Mouse (Mus musculus): Measurements from ENCODE around the gene Srsf3. TPM values are rescaled to one million over a fixed set of nuclear protein-coding genes. Genes with fewer than 3 reads are reported as not detected.

Gene Srsf3
- total RNA-seq, 2 experiments from 2014 or later: 148 to 157 TPM

GRCm38 (mm10) chr17:29077786-29078509 lies 45.5 kb downstream of the Srsf3 start:
- DNase-seq (ENCODE audit: extremely low spot score in 1 of 2, low spot score in 2 of 2): peak in 1 of 2 experiments; percentile 91
- intact Hi-C loops (cut with DNase I): no loop called here

GRCm38 (mm10) chr17:29078519-29079383 lies 46.3 kb downstream of the Srsf3 start:
- intact Hi-C loops (cut with DNase I): no loop called here
- DNase-seq (ENCODE audit: extremely low spot score in 1 of 2, low spot score in 2 of 2): peak in 1 of 2 experiments; percentile 69

GRCm38 (mm10) chr17:29080758-29081617 lies 48.6 kb downstream of the Srsf3 start:
- intact Hi-C loops (cut with DNase I): no loop called here
- peak in 1 of 2 experiments; percentile 25 for DNase-seq (ENCODE audit: extremely low spot score in 1 of 2, low spot score in 2 of 2)

GRCm38 (mm10) chr17:29081618-29082381 lies 49.4 kb downstream of the Srsf3 start:
- DNase-seq (ENCODE audit: extremely low spot score in 1 of 2, low spot score in 2 of 2): peak in 1 of 2 experiments; percentile 51

DNA sequence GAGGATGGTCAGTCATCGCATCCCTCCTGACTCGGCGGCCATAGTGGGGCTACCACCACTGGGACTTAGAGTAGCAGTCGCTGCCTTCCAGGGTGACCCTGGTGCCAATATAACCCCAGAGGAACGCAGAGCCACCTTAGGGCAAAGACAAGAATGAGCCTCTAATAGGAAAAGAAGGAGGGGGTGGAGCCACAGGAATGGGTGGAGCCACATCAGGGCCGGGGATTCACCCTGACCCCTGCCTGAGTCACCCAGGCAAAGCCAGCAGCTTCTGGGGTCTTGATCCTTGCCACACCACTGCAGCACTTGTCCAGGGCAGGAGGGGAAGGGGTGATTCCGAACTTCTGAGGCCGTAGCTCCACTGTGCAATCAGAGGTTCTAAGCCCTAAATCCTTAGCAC lies 51.2 kb downstream of the Srsf3 start:
- intact Hi-C loops (cut with DNase I): no loop called here
- DNase-seq (ENCODE audit: extremely low spot score in 1 of 2, low spot score in 2 of 2): peak in 1 of 2 experiments; percentile 14

More at GRCm38 (mm10) chr17:29081618-29082381, 49.4 kb downstream of the Srsf3 start:
- intact Hi-C loops (cut with DNase I): no loop called here

- intact Hi-C loops (cut with DNase I): no loop called here
- peak in 1 of 2 experiments; percentile 26 for DNase-seq (ENCODE audit: extremely low spot score in 1 of 2, low spot score in 2 of 2)
Measured at GRCm38 (mm10) chr17:29084656-29085055, 52.2 kb downstream of the Srsf3 start.

GRCm38 (mm10) chr17:29085266-29085665 lies 52.8 kb downstream of the Srsf3 start:
- peak in 1 of 2 experiments; percentile 20 for DNase-seq (ENCODE audit: extremely low spot score in 1 of 2, low spot score in 2 of 2)
- intact Hi-C loops (cut with DNase I): no loop called here

GRCm38 (mm10) chr17:29086916-29087315 lies 54.5 kb downstream of the Srsf3 start:
- intact Hi-C loops (cut with DNase I): no loop called here
- no peak for DNase-seq (ENCODE audit: extremely low spot score in 1 of 2, low spot score in 2 of 2)

GRCm38 (mm10) chr17:29090776-29091175 lies 58.3 kb downstream of the Srsf3 start, which contains the start of gene Cdkn1a:
Gene Cdkn1a (plus strand): TSS chr17:29090976.
- no peak for DNase-seq (ENCODE audit: extremely low spot score in 1 of 2, low spot score in 2 of 2)
- intact Hi-C loops (cut with DNase I): no loop called here

- no peak for DNase-seq (ENCODE audit: extremely low spot score in 1 of 2, low spot score in 2 of 2)
Measured at GRCm38 (mm10) chr17:29091348-29091944, 59.0 kb downstream of the Srsf3 start.

GRCm38 (mm10) chr17:29092497-29092896 lies 60.1 kb downstream of the Srsf3 start:
- intact Hi-C loops (cut with DNase I): no loop called here
- peak in 1 of 2 experiments; percentile 19 for DNase-seq (ENCODE audit: extremely low spot score in 1 of 2, low spot score in 2 of 2)

More at GRCm38 (mm10) chr17:29091348-29091944, 59.0 kb downstream of the Srsf3 start:
- intact Hi-C loops (cut with DNase I): no loop called here

Other genes starting within 250 kb of the Srsf3 start
- 10 to 100 TPM; 44.5 to 55.7 TPM for gene Brpf3, start 231.5 kb upstream of the Srsf3 start, total RNA-seq (2021)
- under 1 TPM; 0.53 to 0.60 TPM for gene Pnpla1, start 174.2 kb upstream of the Srsf3 start, total RNA-seq (2021)
- 10 to 100 TPM; 10.9 to 13.5 TPM for gene 4930539E08Rik, start 117.3 kb upstream of the Srsf3 start, total RNA-seq (2021)
- gene Pxt1, start 88.8 kb upstream of the Srsf3 start, total RNA-seq (2021): not detected
- gene Kctd20, start 80.7 kb upstream of the Srsf3 start, total RNA-seq (2021): 10 to 100 TPM; 81.7 to 83.4 TPM
- gene Stk38, start 24.6 kb upstream of the Srsf3 start, total RNA-seq (2021): 10 to 100 TPM; 54.9 to 60.3 TPM
- 10 to 100 TPM; 34.2 to 40.4 TPM for gene Cdkn1a, start 58.3 kb downstream of the Srsf3 start, total RNA-seq (2021)
- under 1 TPM in 1 of 2 experiments, not detected in 1; 0.15 TPM for gene Rab44, start 81.5 kb downstream of the Srsf3 start, total RNA-seq (2021)
- gene Cpne5, start 205.5 kb downstream of the Srsf3 start, total RNA-seq (2021): 10 to 100 TPM; 88.1 to 89.7 TPM
- gene Ppil1, start 231.6 kb downstream of the Srsf3 start, total RNA-seq (2021): 10 to 100 TPM; 20.7 to 24.3 TPM
- gene BC004004, start 236.2 kb downstream of the Srsf3 start, total RNA-seq (2021): 100 to 1,000 TPM in 1 of 2 experiments, 10 to 100 TPM in 1; 99.5 to 108 TPM